Mouse (Mus musculus): Measurements from ENCODE around the gene Hcn3.

- TF ChIP-seq CTCF (IDR thresholded peaks at IDR 0.05; ENCODE audit: borderline replicate concordance, extremely low read depth, insufficient read depth, insufficient read length) (no peak), POLR2A (IDR thresholded peaks at IDR 0.05; ENCODE audit: borderline replicate concordance, extremely low read depth, insufficient read depth, insufficient read length, poor library complexity, severe bottlenecking) (no peak)
These were observed 35.8 kb downstream of the Hcn3 start for GRCm38 (mm10) chr3:89124241-89124640.
